Mouse (Mus musculus) embryonic facial prominence, embryonic 15.5 days (tissue): ENCODE results near the gene Sh2d4b. TPM values are rescaled to one million over a fixed set of nuclear protein-coding genes. Genes with fewer than 3 reads are reported as not detected.

Experiments used
- ATAC-seq: fragments of 200-750 bp; cut with Nextera tagmentation; 2 replicates; pipeline ENCODE4 v1.8.0; 2017; ENCODE audit warnings: low read depth, moderate TSS enrichment; ENCODE audit not compliant: insufficient number of reproducible peaks, low FRiP score, low TSS enrichment
- H3K27ac ChIP-seq: fragments of 300-500 bp; sonication (generic); replicated peaks from 2 replicates; pipeline ENCODE4 v1.5.1; 2015; ENCODE audit warnings: mild to moderate bottlenecking, inconsistent platforms
- H3K27me3 ChIP-seq: fragments of 300-500 bp; sonication (generic); 2 replicates; pipeline ENCODE4 v1.6.1; 2015; ENCODE audit warnings: inconsistent platforms
- H3K36me3 ChIP-seq: fragments of 300-500 bp; sonication (generic); 2 replicates; pipeline ENCODE4 v1.6.1; 2015; ENCODE audit warnings: mild to moderate bottlenecking, inconsistent platforms
- H3K4me1 ChIP-seq: fragments of 300-500 bp; sonication (generic); 2 replicates; pipeline ENCODE4 v1.6.1; 2015; ENCODE audit warnings: inconsistent platforms
- H3K4me2 ChIP-seq: fragments of 300-500 bp; sonication (generic); replicated peaks from 2 replicates; pipeline ENCODE4 v1.6.1; 2015; ENCODE audit warnings: mild to moderate bottlenecking, inconsistent platforms
- H3K4me3 ChIP-seq: fragments of 300-500 bp; sonication (generic); replicated peaks from 2 replicates; pipeline ENCODE4 v1.5.1; 2015; ENCODE audit warnings: mild to moderate bottlenecking, inconsistent platforms
- H3K9ac ChIP-seq: fragments of 300-500 bp; sonication (generic); 2 replicates; pipeline ENCODE4 v1.6.1; 2015; ENCODE audit warnings: inconsistent platforms
- H3K9me3 ChIP-seq: fragments of 300-500 bp; sonication (generic); replicated peaks from 2 replicates; pipeline ENCODE4 v1.6.1; 2016; ENCODE audit warnings: inconsistent platforms
- WGBS: fragments of 180-500 bp; shearing (Covaris S2); methylation state at CpG from one replicate; pipeline ENCODE4 v1.1.7; 2015; 5-methylcytosine and 5-hydroxymethylcytosine counted together
- polyA plus RNA-seq: library from polyadenylated mRNA; unstranded; fragments of >200 nt; fragmentation: Nextera tagmentation; extraction: Ambion mirVana; gene quantifications from 2 replicates; pipeline ENCODE4 v1.2.1, GENCODE M21; 2015

Gene Sh2d4b
- polyA plus RNA-seq, 1 experiment from 2014 or later = 1.3 TPM

DNA sequence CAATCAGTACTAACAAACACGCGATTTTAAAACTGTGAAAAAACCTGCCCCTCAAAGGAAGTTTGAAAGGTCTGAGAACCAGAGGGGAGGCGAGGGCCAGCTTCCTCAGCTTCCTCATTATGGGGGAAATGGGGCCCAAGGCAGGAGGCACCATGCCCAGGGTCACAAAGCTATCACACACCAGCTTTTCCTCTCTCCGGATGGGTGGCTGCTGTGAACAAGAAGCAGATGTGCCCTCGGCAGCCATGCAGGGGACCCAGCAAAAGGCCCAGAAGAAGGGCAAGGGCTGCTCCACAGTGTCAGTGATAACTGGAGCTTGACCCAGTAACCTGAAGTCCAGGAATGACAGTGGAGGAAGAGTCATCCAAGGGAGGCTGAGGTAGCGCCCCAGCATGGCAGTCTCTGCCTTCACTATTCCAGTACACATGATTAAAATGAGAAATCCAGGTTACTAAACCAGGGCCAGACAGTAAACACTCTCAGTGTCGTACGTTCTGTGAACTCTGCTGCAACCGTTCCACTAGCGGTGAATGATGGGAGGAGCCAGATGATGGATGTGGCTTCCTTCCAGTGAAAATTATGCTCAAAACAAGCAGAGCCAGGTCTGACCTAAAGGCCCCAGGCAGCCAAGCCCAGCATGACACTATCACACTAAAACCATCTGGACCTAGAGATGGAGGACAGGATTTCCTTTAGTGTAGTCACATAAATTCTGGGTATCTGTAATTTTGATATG, 31.5 kb upstream of the Sh2d4b start:
- Histone ChIP-seq H3K4me2 (no peak overlapping the region), H3K36me3 (no peaks in the 10 kb centered on the region), H3K9me3 (no peaks in the 10 kb centered on the region), H3K27ac (no peak overlapping the region), H3K4me3 (no peak overlapping the region), H3K9ac (no peak overlapping the region), H3K4me1 (peaks cover 13% of the 10 kb centered on the region), H3K27me3 (no peaks in the 10 kb centered on the region)
- no peak for ATAC-seq
- WGBS = 43% methylated on average over 10 of the region's 10 CpGs

DNA sequence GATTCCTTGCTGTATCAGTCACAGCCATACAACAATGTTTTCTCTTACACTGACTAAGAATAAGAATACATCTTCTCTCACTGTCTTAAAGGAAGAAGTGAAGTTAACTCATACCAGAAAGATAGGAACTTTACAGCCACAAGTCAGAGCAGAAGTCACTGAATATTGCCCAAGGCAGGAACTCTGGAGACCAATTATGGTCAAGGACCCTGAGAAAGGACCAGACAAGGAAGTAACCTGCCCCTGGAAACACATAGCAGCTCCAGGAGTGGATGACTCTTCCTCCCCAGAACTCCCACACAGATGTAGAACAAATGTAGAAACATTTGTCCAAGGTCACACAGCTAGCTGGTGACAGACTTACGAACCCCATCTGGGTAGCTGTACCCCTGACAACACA, 28.2 kb upstream of the Sh2d4b start:
- H3K27me3 ChIP-seq = no peaks in the 10 kb centered on the region
- no peak overlapping the region for H3K4me2 ChIP-seq
- 83% methylated on average over 1 of the region's 1 CpGs for WGBS
- H3K9me3 ChIP-seq = no peaks in the 10 kb centered on the region
- ATAC-seq = no peak
- no peak overlapping the region for H3K27ac ChIP-seq
- no peak overlapping the region for H3K9ac ChIP-seq
- H3K4me3 ChIP-seq = no peak overlapping the region
- H3K4me1 ChIP-seq = peaks cover 7% of the 10 kb centered on the region; the same call in 1 of the 2 replicates
- H3K36me3 ChIP-seq = peaks cover 6% of the 10 kb centered on the region

DNA sequence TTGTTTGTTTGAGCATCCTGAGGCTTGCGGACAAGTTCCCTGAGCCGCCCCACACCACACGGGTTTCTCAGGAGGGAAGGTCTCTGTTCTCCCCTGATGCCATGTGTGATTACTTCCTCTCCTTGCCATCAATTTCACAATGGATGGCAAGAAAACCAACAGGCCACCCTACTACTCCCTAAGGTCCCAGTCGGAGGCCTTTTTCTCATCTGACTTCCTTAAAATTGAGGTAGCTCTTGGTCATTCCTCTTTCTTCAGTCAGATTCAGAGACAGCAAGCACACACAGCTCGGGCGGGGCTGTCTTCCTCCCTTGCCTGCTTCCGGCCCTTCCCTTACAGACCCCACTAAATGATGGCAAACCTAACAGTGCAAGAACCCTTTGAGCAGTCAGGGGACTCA, 26.5 kb upstream of the Sh2d4b start:
- ATAC-seq = no peak
- 88% methylated on average over 7 of the region's 7 CpGs for WGBS
- H3K4me3 ChIP-seq = no peak overlapping the region

DNA sequence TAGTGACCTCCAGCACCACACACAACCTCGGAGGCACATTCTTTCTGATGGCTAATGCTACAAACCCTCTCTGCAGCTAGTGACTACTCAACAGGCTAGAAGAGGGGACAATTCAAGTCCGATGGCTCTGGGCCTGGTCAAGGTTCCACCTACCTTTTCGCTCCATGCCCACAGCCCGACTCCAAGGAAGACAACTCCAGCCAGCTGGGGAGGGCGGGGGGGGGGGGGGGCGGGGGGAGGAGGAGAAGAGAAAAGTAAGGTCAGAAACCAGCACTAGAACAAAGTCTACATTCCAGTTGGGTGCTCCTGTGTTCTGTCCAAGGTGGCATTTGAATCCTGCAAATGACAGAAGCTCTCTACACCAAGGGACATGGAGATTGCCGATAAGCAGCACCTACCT, 25.4 kb upstream of the Sh2d4b start:
- H3K27me3 ChIP-seq = no peaks in the 10 kb centered on the region
- H3K9me3 ChIP-seq = no peaks in the 10 kb centered on the region
- ATAC-seq = no peak
- whole genome bisulfite sequencing = 79% methylated on average over 5 of the region's 7 CpGs
- H3K36me3 ChIP-seq = peaks cover 31% of the 10 kb centered on the region
- H3K27ac ChIP-seq = no peak overlapping the region
- H3K4me1 ChIP-seq = peaks cover 9% of the 10 kb centered on the region
- H3K9ac ChIP-seq = no peak overlapping the region
- H3K4me3 ChIP-seq = no peak overlapping the region
- no peak overlapping the region for H3K4me2 ChIP-seq

More for the DNA sequence above, 26.5 kb upstream of the Sh2d4b start:
- H3K9ac ChIP-seq = no peak overlapping the region
- no peaks in the 10 kb centered on the region for H3K9me3 ChIP-seq
- H3K27ac ChIP-seq = no peak overlapping the region
- no peaks in the 10 kb centered on the region for H3K27me3 ChIP-seq
- peaks cover 13% of the 10 kb centered on the region for H3K4me1 ChIP-seq
- peaks cover 20% of the 10 kb centered on the region for H3K36me3 ChIP-seq
- no peak overlapping the region for H3K4me2 ChIP-seq

DNA sequence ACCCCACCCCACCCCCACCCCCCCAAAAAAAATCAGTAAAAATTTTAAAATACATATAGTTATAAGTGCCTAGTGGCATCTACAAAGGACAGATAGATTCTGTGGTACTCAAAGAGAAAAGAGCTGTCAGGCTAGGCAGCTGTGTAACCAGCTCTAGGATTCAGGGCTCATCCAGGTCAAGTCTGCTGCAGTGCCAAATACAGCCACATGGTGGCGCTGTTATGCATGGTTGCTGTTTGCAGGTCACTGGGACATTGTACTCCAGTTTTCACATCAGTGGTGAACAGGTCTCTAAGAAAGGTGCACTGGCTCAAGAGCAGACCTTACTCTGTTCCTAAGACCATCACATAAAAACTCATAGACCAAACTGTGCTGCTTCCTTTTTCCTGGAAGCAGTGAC, 24.6 kb upstream of the Sh2d4b start:
- peaks cover 9% of the 10 kb centered on the region for H3K4me1 ChIP-seq
- H3K9ac ChIP-seq = no peak overlapping the region
- no peak overlapping the region for H3K27ac ChIP-seq
- peaks cover 39% of the 10 kb centered on the region for H3K36me3 ChIP-seq
- ATAC-seq = no peak
- H3K9me3 ChIP-seq = no peaks in the 10 kb centered on the region
- no peak overlapping the region for H3K4me2 ChIP-seq
- no peaks in the 10 kb centered on the region for H3K27me3 ChIP-seq
- no peak overlapping the region for H3K4me3 ChIP-seq
- whole genome bisulfite sequencing = 0% methylated on average over 1 of the region's 1 CpGs

DNA sequence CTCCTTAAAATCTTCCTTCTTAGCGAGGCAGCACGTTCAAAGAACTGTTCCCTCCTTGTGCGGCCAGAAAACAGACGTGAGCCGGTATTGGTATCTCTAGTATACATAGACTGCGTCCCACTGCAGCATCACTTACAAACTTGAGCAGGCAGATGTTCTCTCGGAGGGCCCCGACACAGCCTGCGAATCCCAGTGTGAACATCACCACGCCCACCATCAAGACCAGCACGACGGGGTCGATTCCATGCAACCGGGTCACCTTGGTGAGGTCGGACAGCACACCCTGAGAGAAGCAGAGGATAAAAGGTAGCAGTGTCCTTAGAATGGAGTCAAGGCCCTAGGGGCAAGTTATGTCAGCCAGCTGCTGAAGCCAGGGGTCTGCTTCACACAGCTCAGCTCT, 23.6 kb upstream of the Sh2d4b start:
- ATAC-seq = no peak
- Histone ChIP-seq H3K27ac (no peak overlapping the region; the same call in 1 of the 2 replicates), H3K4me3 (no peak overlapping the region), H3K9ac (no peak overlapping the region), H3K4me2 (no peak overlapping the region), H3K9me3 (no peaks in the 10 kb centered on the region), H3K27me3 (no peaks in the 10 kb centered on the region), H3K4me1 (peaks cover 9% of the 10 kb centered on the region), H3K36me3 (peaks cover 43% of the 10 kb centered on the region)
- WGBS = 80% methylated on average over 15 of the region's 15 CpGs

DNA sequence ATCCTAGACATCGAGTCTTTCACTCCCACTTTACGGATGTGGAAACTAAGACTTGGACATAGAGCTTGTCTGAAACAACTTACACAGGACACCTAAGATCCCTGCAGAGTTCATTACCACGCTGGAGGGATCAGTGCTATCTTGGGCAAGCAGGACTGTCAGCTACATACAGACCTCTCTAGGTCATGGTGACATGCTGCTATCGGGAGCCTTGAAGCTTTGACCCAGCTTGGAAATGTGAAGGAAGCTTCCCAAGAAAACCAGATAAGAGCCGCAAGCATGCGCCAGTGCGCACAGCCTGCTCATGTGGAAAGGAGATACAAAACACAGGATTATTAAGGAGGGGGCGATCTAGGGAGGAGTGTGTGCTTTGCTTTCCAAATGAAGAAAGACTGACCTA, 22.8 kb upstream of the Sh2d4b start:
- H3K27me3 ChIP-seq = no peaks in the 10 kb centered on the region
- no peak overlapping the region for H3K4me2 ChIP-seq
- H3K9me3 ChIP-seq = no peaks in the 10 kb centered on the region
- peaks cover 9% of the 10 kb centered on the region for H3K4me1 ChIP-seq
- 86% methylated on average over 8 of the region's 8 CpGs for WGBS
- no peak overlapping the region for H3K9ac ChIP-seq
- ATAC-seq = no peak
- H3K27ac ChIP-seq = no peak overlapping the region
- H3K4me3 ChIP-seq = no peak overlapping the region
- H3K36me3 ChIP-seq = peaks cover 51% of the 10 kb centered on the region

DNA sequence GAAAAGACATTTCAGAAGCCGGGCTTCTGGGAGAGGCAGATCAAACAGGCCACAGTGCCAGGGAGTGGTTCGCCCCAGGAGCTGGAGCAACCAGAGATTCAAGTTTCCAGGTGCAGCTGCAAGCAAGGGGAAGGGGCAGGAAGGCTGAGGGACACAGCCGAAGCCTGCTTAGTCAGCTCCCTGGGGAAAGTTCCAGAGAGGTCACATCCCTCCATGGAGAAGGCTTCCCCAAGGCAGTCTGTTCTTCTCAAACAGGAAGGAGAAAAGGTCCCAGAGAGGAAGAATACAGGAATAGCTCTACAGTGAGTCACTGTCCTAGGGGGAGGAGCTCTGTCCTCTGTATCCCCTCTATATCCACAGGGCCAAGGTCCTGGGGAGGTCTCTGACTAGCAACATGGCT, 21.6 kb upstream of the Sh2d4b start:
- Histone ChIP-seq H3K4me1 (peaks cover 9% of the 10 kb centered on the region), H3K9me3 (no peaks in the 10 kb centered on the region), H3K27me3 (no peaks in the 10 kb centered on the region), H3K36me3 (peaks cover 62% of the 10 kb centered on the region), H3K9ac (no peak overlapping the region), H3K27ac (peak overlapping the region; percentile 71), H3K4me3 (no peak overlapping the region), H3K4me2 (no peak overlapping the region)
- 59% methylated on average over 3 of the region's 3 CpGs for WGBS
- ATAC-seq = 0 out of 2 replicates have a peak, but pooled peaks have one; percentile 8

DNA sequence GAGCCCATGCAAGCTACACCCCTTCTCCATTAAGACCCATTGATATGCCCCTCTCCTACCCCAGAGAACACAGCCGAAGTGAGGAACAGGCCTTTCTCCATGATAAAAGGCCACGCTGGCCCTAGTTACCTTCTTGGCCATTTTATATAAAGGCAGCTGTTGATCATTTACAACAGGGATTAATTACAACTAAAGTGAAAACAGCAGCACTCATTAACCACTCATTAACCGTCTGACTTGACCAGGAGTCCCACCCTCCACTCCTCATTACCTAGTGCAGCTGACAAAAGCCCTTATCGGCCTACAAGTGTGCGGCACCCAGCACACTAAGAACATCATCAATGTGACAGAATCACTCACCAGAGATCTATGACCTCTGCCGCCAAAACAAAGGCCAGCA, 20.6 kb upstream of the Sh2d4b start:
- no peak overlapping the region for H3K9ac ChIP-seq

DNA sequence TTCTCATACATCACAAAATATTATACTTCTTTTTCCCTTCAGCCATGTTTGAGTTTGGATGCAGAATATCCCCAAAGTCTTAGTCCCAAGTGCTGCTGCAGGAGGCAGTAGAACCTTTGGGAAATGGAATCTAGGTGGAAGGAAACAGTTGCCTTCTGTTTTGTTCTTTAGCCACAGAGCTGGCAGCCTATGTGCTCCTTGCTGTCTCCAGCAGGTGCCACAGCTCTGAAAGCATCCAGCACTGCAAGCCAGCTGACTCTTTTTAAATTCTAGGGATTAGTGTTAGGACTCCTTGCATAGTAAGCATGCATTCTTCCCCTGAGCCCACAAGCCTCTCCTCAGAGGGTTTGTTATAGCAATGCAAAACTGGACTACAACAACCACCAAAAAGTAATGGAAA, 18.5 kb upstream of the Sh2d4b start:
- no peak overlapping the region for H3K9ac ChIP-seq
- no peaks in the 10 kb centered on the region for H3K9me3 ChIP-seq
- peaks cover 9% of the 10 kb centered on the region; the same call in 1 of the 2 replicates for H3K4me1 ChIP-seq
- no peak overlapping the region for H3K4me2 ChIP-seq
- H3K27me3 ChIP-seq = no peaks in the 10 kb centered on the region
- no peak for ATAC-seq
- no peak overlapping the region for H3K4me3 ChIP-seq
- peaks cover 86% of the 10 kb centered on the region for H3K36me3 ChIP-seq
- H3K27ac ChIP-seq = no peak overlapping the region

More for the DNA sequence above, 20.6 kb upstream of the Sh2d4b start:
- Histone ChIP-seq H3K4me1 (peaks cover 9% of the 10 kb centered on the region; the same call in 1 of the 2 replicates), H3K27me3 (no peaks in the 10 kb centered on the region), H3K36me3 (peaks cover 71% of the 10 kb centered on the region), H3K9me3 (no peaks in the 10 kb centered on the region), H3K4me3 (no peak overlapping the region), H3K27ac (0 out of 2 replicates have a peak overlapping the region, but pooled peaks have one; percentile 71), H3K4me2 (no peak overlapping the region)
- WGBS = 75% methylated on average over 6 of the region's 6 CpGs
- ATAC-seq = no peak

DNA sequence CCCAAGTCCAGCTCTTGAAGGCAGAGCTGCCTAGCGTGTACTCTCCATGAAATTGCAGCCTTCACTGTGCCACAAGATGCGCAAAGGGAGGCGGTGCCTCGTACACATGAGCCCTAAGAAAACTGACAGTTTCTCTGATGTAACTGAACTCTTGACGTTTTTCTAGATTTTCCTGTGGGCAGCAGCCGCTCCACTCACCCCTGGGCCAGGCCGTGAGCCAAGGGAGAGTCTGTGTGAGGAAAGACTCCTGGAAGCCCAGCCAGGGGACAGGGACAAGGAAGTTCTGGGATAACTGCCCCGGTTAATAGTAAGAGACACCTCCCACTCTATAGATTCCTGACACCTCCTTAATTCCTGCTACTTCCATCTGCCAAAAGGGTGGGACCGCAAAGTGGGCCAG, 15.7 kb upstream of the Sh2d4b start:
- H3K36me3 ChIP-seq = peaks cover 75% of the 10 kb centered on the region
- no peaks in the 10 kb centered on the region for H3K4me1 ChIP-seq
- no peak overlapping the region for H3K27ac ChIP-seq
- no peak overlapping the region for H3K4me3 ChIP-seq
- no peak for ATAC-seq
- no peak overlapping the region for H3K4me2 ChIP-seq
- H3K9me3 ChIP-seq = no peaks in the 10 kb centered on the region
- no peaks in the 10 kb centered on the region for H3K27me3 ChIP-seq
- H3K9ac ChIP-seq = no peak overlapping the region
- WGBS = 88% methylated on average over 9 of the region's 9 CpGs

DNA sequence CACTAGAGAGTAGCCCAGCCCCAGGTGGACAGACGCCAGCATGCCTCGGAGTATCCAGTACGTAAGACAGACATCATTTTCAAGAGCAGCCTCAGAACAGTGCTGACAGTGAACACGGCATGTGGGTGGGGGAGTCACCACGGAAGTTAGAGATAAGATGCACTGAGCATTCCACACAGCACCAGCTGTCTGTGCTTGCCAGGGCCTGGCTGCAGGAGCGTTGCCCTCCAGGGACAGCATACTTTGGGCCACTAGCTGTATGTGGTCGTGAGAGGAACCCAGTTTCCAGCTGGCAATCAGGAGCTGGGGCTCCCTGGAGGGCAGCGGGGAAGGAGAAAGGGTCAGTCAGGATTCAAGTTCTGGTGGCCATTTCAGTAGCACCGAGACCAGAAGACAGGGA, 13.7 kb upstream of the Sh2d4b start:
- Histone ChIP-seq H3K27ac (no peak overlapping the region), H3K9me3 (no peaks in the 10 kb centered on the region), H3K4me2 (no peak overlapping the region), H3K9ac (no peak overlapping the region), H3K4me3 (no peak overlapping the region), H3K4me1 (no peaks in the 10 kb centered on the region), H3K27me3 (no peaks in the 10 kb centered on the region), H3K36me3 (peaks cover 61% of the 10 kb centered on the region)
- ATAC-seq = no peak
- WGBS = 80% methylated on average over 9 of the region's 9 CpGs
